ENCODE assay signal across 17 mouse cellular contexts in the genomic region with DNA sequence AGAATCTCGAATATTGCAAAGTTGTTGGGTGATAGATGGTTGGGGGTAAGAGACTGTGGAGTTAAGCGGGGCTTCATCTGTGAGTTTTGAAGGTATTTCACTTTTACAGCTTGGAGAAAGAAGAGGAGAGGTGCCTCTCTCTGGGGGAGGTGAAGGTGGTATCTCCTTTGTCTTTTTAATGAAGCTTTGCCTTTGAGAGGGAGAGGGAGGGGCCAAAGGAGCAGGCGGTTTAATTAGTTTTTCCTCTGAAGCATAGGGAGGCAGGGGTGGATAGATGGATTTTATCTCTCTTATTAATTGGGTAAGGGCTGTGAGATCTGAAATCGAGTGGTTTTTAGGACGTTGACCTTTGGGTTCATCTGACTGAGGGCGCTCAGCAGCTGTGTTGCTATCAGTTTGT.
"Had no signal": no experiment of that assay in that cellular context is flagged by ENCODE, and none has a peak within 500 bp of the region (broad histone marks: within the 10 kb centered on the region; RNA-seq: fewer than 3 reads in every experiment).

No protein-coding gene starts in this region.

- DNase-seq: lung, adult 2 months; lung, postnatal 14 days; lung, postnatal 36 days; right cerebral cortex, postnatal 14 days; thymus, adult 2 months; thymus, postnatal 25 days; thymus, postnatal 4 days had no signal

- H3K4me1 ChIP-seq: lung, embryonic 15.5 days; megakaryocyte, embryonic 14.5 days; midbrain, embryonic 13.5 days; midbrain, embryonic 15.5 days; neural tube, embryonic 12.5 days; stomach, embryonic 15.5 days had no signal

- H3K36me3 ChIP-seq: lung, embryonic 15.5 days; midbrain, embryonic 13.5 days; midbrain, embryonic 15.5 days; neural tube, embryonic 12.5 days; stomach, embryonic 15.5 days had no signal

- ATAC-seq: lung, postnatal 0 days; midbrain, embryonic 13.5 days; midbrain, embryonic 15.5 days had no signal

- H3K27me3 ChIP-seq: lung, embryonic 15.5 days; megakaryocyte, embryonic 14.5 days; midbrain, embryonic 13.5 days; midbrain, embryonic 15.5 days; neural tube, embryonic 12.5 days; stomach, embryonic 15.5 days had no signal

- H3K9me3 ChIP-seq: lung, embryonic 15.5 days; midbrain, embryonic 13.5 days; midbrain, embryonic 15.5 days; neural tube, embryonic 12.5 days; stomach, embryonic 15.5 days had no signal

- H3K4me3 ChIP-seq: lung, embryonic 15.5 days; megakaryocyte, embryonic 14.5 days; midbrain, embryonic 13.5 days; midbrain, embryonic 15.5 days; neural tube, embryonic 12.5 days; stomach, embryonic 15.5 days had no signal

- H3K9ac ChIP-seq: lung, embryonic 15.5 days; midbrain, embryonic 13.5 days; midbrain, embryonic 15.5 days; neural tube, embryonic 12.5 days; stomach, embryonic 15.5 days had no signal

- H3K4me2 ChIP-seq: lung, embryonic 15.5 days; midbrain, embryonic 11.5 days; midbrain, embryonic 13.5 days; midbrain, embryonic 15.5 days; neural tube, embryonic 12.5 days; stomach, embryonic 15.5 days had no signal

- H3K27ac ChIP-seq: lung, embryonic 15.5 days; macrophage; midbrain, embryonic 13.5 days; midbrain, embryonic 15.5 days; neural tube, embryonic 12.5 days; stomach, embryonic 15.5 days; stomach, postnatal 0 days had no signal
